Mouse (Mus musculus) myocyte (in vitro differentiated cells): ENCODE measurements at regions not wholly inside any gene's neighbourhood (a gene's known extent, or its start where the extent isn't known, plus 50 kb on each side); places are given as distances from the start of the nearest gene placed in this dataset.

Source experiments
- H3K27me3 ChIP-seq: one replicate; pipeline ENCODE4 v1.6.1; 2011; ENCODE audit not compliant: control insufficient read depth, insufficient read depth, insufficient read length
- H3K36me3 ChIP-seq: one replicate; pipeline ENCODE4 v1.6.1; 2011; ENCODE audit not compliant: control insufficient read depth, insufficient read depth
- H3K4me2 ChIP-seq: one replicate; pipeline ENCODE4 v1.6.1; 2011; ENCODE audit warnings: low read depth, control low read depth
- H3K4me3 ChIP-seq: one replicate; pipeline ENCODE4 v1.5.1; 2011; ENCODE audit warnings: mild to moderate bottlenecking, control low read depth, moderate library complexity
- H3K79me2 ChIP-seq: one replicate; pipeline ENCODE4 v1.6.1; 2011; ENCODE audit not compliant: control insufficient read depth, insufficient read depth
- H3ac ChIP-seq: one replicate; pipeline ENCODE4 v1.6.1; 2011; ENCODE audit not compliant: control insufficient read depth, insufficient read length
- CEBPB ChIP-seq: IDR thresholded peaks from 2 replicates; pipeline ENCODE4 v1.6.1; 2011; ENCODE audit warnings: mild to moderate bottlenecking, moderate library complexity; ENCODE audit not compliant: poor library complexity, insufficient read depth, severe bottlenecking
- E2F4 ChIP-seq: IDR thresholded peaks from one replicate; pipeline ENCODE4 v1.6.1; 2011; ENCODE audit warnings: mild to moderate bottlenecking, control low read depth, moderate library complexity; ENCODE audit not compliant: insufficient read depth
- MAX ChIP-seq: IDR thresholded peaks from one replicate; pipeline ENCODE4 v1.6.1; 2011; ENCODE audit warnings: low read depth, mild to moderate bottlenecking, control low read depth
- MYOD1 ChIP-seq, 3 experiments: IDR thresholded peaks; one replicate each; pipeline ENCODE4 v1.6.1; 2011; ENCODE audit warnings: control low read depth in 2 of 3, low read depth in 2 of 3, mild to moderate bottlenecking in 2 of 3, moderate library complexity in 1 of 3; ENCODE audit not compliant: insufficient read length in 2 of 3, control insufficient read depth in 1 of 3
- MYOG ChIP-seq, 3 experiments: IDR thresholded peaks; one replicate each; pipeline ENCODE4 v1.6.1; 2011; ENCODE audit warnings: control low read depth in 2 of 3, low read depth in 2 of 3, mild to moderate bottlenecking in 2 of 3; ENCODE audit not compliant: insufficient read length in 2 of 3, control insufficient read depth in 1 of 3, insufficient read depth in 1 of 3
- POLR2A ChIP-seq: IDR thresholded peaks from one replicate; pipeline ENCODE4 v1.6.1; 2011; ENCODE audit warnings: low read depth, mild to moderate bottlenecking, control low read depth, moderate library complexity; ENCODE audit not compliant: insufficient read length
- POLR2AphosphoS2 ChIP-seq: IDR thresholded peaks from one replicate; pipeline ENCODE4 v1.6.1; 2011; ENCODE audit warnings: low read depth, control low read depth; ENCODE audit not compliant: insufficient read length
- REST ChIP-seq: IDR thresholded peaks from one replicate; pipeline ENCODE4 v1.6.1; 2011; ENCODE audit warnings: mild to moderate bottlenecking, control low read depth, moderate library complexity; ENCODE audit not compliant: insufficient read depth, insufficient read length
- SRF ChIP-seq: IDR thresholded peaks from one replicate; pipeline ENCODE4 v1.6.1; 2011; ENCODE audit warnings: low read depth; ENCODE audit not compliant: control insufficient read depth, insufficient read length
- TCF12 ChIP-seq: IDR thresholded peaks from one replicate; pipeline ENCODE4 v1.6.1; 2011; ENCODE audit warnings: mild to moderate bottlenecking, control low read depth; ENCODE audit not compliant: poor library complexity, insufficient read depth, severe bottlenecking
- TCF3 ChIP-seq: IDR thresholded peaks from one replicate; pipeline ENCODE4 v1.6.1; 2011; ENCODE audit warnings: low read depth, control low read depth; ENCODE audit not compliant: insufficient read length
- USF1 ChIP-seq: IDR thresholded peaks from one replicate; pipeline ENCODE4 v1.6.1; 2011; ENCODE audit warnings: low read depth, mild to moderate bottlenecking, control low read depth, moderate library complexity

GRCm38 (mm10) chr9:101595101-101595650 is 266.5 kb upstream of the 9630041A04Rik start:
- H3K36me3 ChIP-seq, result no peaks in the 10 kb centered on the region
- H3K27me3 ChIP-seq, result no peaks in the 10 kb centered on the region
- H3K79me2 ChIP-seq, result no peaks in the 10 kb centered on the region
- H3K4me2 ChIP-seq, result no peak overlapping the region
- no peak overlapping the region for H3ac ChIP-seq
- no peak overlapping the region for H3K4me3 ChIP-seq
- TF ChIP-seq REST, result no peak
- TF ChIP-seq CEBPB, result no peak
- no peak for TF ChIP-seq E2F4
- TF ChIP-seq POLR2AphosphoS2, result no peak
- no peak for TF ChIP-seq MAX
- no peak for TF ChIP-seq TCF12
- TF ChIP-seq SRF, result no peak
- no peak for TF ChIP-seq TCF3
- TF ChIP-seq MYOG (IDR thresholded peaks at IDR 0.05; ENCODE audit: control insufficient read depth in 1 of 3, insufficient read depth in 1 of 3, insufficient read length in 2 of 3, low read depth in 2 of 3), result no peak

GRCm38 (mm10) chr9:101592621-101593020 is 269.0 kb upstream of the 9630041A04Rik start:
- TF ChIP-seq CEBPB, result no peak
- TF ChIP-seq SRF, result no peak
- no peak for TF ChIP-seq TCF3
- no peak for TF ChIP-seq TCF12
- no peak for TF ChIP-seq USF1
- TF ChIP-seq POLR2A, result no peak
- TF ChIP-seq REST, result no peak
- no peak for TF ChIP-seq POLR2AphosphoS2
- TF ChIP-seq MAX, result no peak
- no peak for TF ChIP-seq MYOG (IDR thresholded peaks at IDR 0.05; ENCODE audit: control insufficient read depth in 1 of 3, insufficient read depth in 1 of 3, insufficient read length in 2 of 3, low read depth in 2 of 3)
- TF ChIP-seq E2F4, result no peak
- TF ChIP-seq MYOD1 (IDR thresholded peaks at IDR 0.05; ENCODE audit: control insufficient read depth in 1 of 3, insufficient read length in 2 of 3, low read depth in 2 of 3), result no peak
- Histone ChIP-seq H3K4me2 (no peak overlapping the region), H3K79me2 (no peaks in the 10 kb centered on the region), H3K27me3 (no peaks in the 10 kb centered on the region), H3ac (no peak overlapping the region), H3K4me3 (no peak overlapping the region), H3K36me3 (no peaks in the 10 kb centered on the region)

- Histone ChIP-seq H3K4me2 (no peak overlapping the region), H3K27me3 (no peaks in the 10 kb centered on the region), H3ac (no peak overlapping the region), H3K79me2 (no peaks in the 10 kb centered on the region), H3K4me3 (no peak overlapping the region), H3K36me3 (no peaks in the 10 kb centered on the region)
- no peak for TF ChIP-seq SRF
- TF ChIP-seq USF1, result no peak
- no peak for TF ChIP-seq MYOG (IDR thresholded peaks at IDR 0.05; ENCODE audit: control insufficient read depth in 1 of 3, insufficient read depth in 1 of 3, insufficient read length in 2 of 3, low read depth in 2 of 3)
- no peak for TF ChIP-seq POLR2AphosphoS2
- TF ChIP-seq TCF3, result no peak
- TF ChIP-seq POLR2A, result no peak
- TF ChIP-seq E2F4, result no peak
- TF ChIP-seq MYOD1 (IDR thresholded peaks at IDR 0.05; ENCODE audit: control insufficient read depth in 1 of 3, insufficient read length in 2 of 3, low read depth in 2 of 3), result no peak
- TF ChIP-seq TCF12, result no peak
- no peak for TF ChIP-seq REST
- no peak for TF ChIP-seq MAX
- TF ChIP-seq CEBPB, result no peak
Measured at GRCm38 (mm10) chr9:101591681-101592080, 270.0 kb upstream of the 9630041A04Rik start.

GRCm38 (mm10) chr9:101590310-101590709 is 271.3 kb upstream of the 9630041A04Rik start:
- Histone ChIP-seq H3K79me2 (no peaks in the 10 kb centered on the region), H3K27me3 (no peaks in the 10 kb centered on the region), H3K36me3 (no peaks in the 10 kb centered on the region), H3K4me3 (no peak overlapping the region), H3K4me2 (no peak overlapping the region), H3ac (no peak overlapping the region)
- TF ChIP-seq TCF3 (no peak), CEBPB (no peak), REST (no peak), POLR2AphosphoS2 (no peak), SRF (no peak), TCF12 (no peak), USF1 (no peak), MYOD1 (IDR thresholded peaks at IDR 0.05; ENCODE audit: control insufficient read depth in 1 of 3, insufficient read length in 2 of 3, low read depth in 2 of 3) (no peak), E2F4 (no peak), MYOG (IDR thresholded peaks at IDR 0.05; ENCODE audit: control insufficient read depth in 1 of 3, insufficient read depth in 1 of 3, insufficient read length in 2 of 3, low read depth in 2 of 3) (no peak), MAX (no peak), POLR2A (no peak)
